Mouse (Mus musculus): ENCODE measurements around the gene Ache. TPM values are rescaled to one million over a fixed set of nuclear protein-coding genes. Genes with fewer than 3 reads are reported as not detected.

The Ache gene
- polyA plus RNA-seq, 1 experiment, result 0.09 TPM

- Histone ChIP-seq H3K27me3 (ENCODE audit: control insufficient read depth, insufficient read depth, low read length) (0 out of 2 replicates have a peak, but pooled peaks cover 3% of the 10 kb centered on the region), H3K4me3 (ENCODE audit: control insufficient read depth, low read depth, low read length) (no peak overlapping the region), H3K27ac (ENCODE audit: control insufficient read depth, insufficient read depth, low read depth, low read length) (no peak overlapping the region), H3K4me1 (ENCODE audit: control insufficient read depth, insufficient read depth, low read length) (peaks cover 28% of the 10 kb centered on the region), H3K36me3 (ENCODE audit: control insufficient read depth, insufficient read depth, low read length) (no peaks in the 10 kb centered on the region; the same call in 1 of the 2 replicates)
- TF ChIP-seq CTCF (IDR thresholded peaks at IDR 0.05; ENCODE audit: control insufficient read depth, insufficient read depth, insufficient replicate concordance, low read depth, low read length) (no peak), POLR2A (IDR thresholded peaks at IDR 0.05; ENCODE audit: control insufficient read depth, low read depth, low read length) (no peak)
Measured at GRCm38 (mm10) chr5:137291381-137291926, 4.1 kb downstream of the Ache start.

GRCm38 (mm10) chr5:137293282-137293681 is 6.0 kb downstream of the Ache start:
- H3K27me3 ChIP-seq (ENCODE audit: control insufficient read depth, insufficient read depth, low read length), result 0 out of 2 replicates have a peak, but pooled peaks cover 3% of the 10 kb centered on the region

GRCm38 (mm10) chr5:137293839-137294743 is 6.8 kb downstream of the Ache start, which contains the start of gene Ufsp1:
Gene Ufsp1, plus strand, starts transcription at chr5:137294629.
- Histone ChIP-seq H3K27ac (ENCODE audit: control insufficient read depth, insufficient read depth, low read depth, low read length) (peak within 1 kb of the TSS; percentile 94), H3K36me3 (ENCODE audit: control insufficient read depth, insufficient read depth, low read length) (peaks cover 4% of the 10 kb centered on the region), H3K27me3 (ENCODE audit: control insufficient read depth, insufficient read depth, low read length) (0 out of 2 replicates have a peak, but pooled peaks cover under 1% of the 10 kb centered on the region), H3K4me3 (ENCODE audit: control insufficient read depth, low read depth, low read length) (peak within 1 kb of the TSS; percentile 88), H3K4me1 (ENCODE audit: control insufficient read depth, insufficient read depth, low read length) (peaks cover 19% of the 10 kb centered on the region)
- peak; percentile 61 for TF ChIP-seq POLR2A (IDR thresholded peaks at IDR 0.05; ENCODE audit: control insufficient read depth, low read depth, low read length)
- TF ChIP-seq CTCF (IDR thresholded peaks at IDR 0.05; ENCODE audit: control insufficient read depth, insufficient read depth, insufficient replicate concordance, low read depth, low read length), result no peak

More at GRCm38 (mm10) chr5:137293282-137293681, 6.0 kb downstream of the Ache start:
- peak overlapping the region; percentile 26; the same call in 1 of the 2 replicates for H3K4me3 ChIP-seq (ENCODE audit: control insufficient read depth, low read depth, low read length)
- H3K27ac ChIP-seq (ENCODE audit: control insufficient read depth, insufficient read depth, low read depth, low read length), result peak overlapping the region; percentile 94; the same call in 1 of the 2 replicates
- H3K36me3 ChIP-seq (ENCODE audit: control insufficient read depth, insufficient read depth, low read length), result peaks cover 4% of the 10 kb centered on the region
- H3K4me1 ChIP-seq (ENCODE audit: control insufficient read depth, insufficient read depth, low read length), result peaks cover 22% of the 10 kb centered on the region
- TF ChIP-seq POLR2A (IDR thresholded peaks at IDR 0.05; ENCODE audit: control insufficient read depth, low read depth, low read length) (no peak), CTCF (IDR thresholded peaks at IDR 0.05; ENCODE audit: control insufficient read depth, insufficient read depth, insufficient replicate concordance, low read depth, low read length) (no peak)

- Histone ChIP-seq H3K4me3 (ENCODE audit: control insufficient read depth, low read depth, low read length) (peak overlapping the region; percentile 88), H3K4me1 (ENCODE audit: control insufficient read depth, insufficient read depth, low read length) (peaks cover 19% of the 10 kb centered on the region), H3K27me3 (ENCODE audit: control insufficient read depth, insufficient read depth, low read length) (no peaks in the 10 kb centered on the region), H3K27ac (ENCODE audit: control insufficient read depth, insufficient read depth, low read depth, low read length) (peak overlapping the region; percentile 75), H3K36me3 (ENCODE audit: control insufficient read depth, insufficient read depth, low read length) (peaks cover 4% of the 10 kb centered on the region)
- TF ChIP-seq CTCF (IDR thresholded peaks at IDR 0.05; ENCODE audit: control insufficient read depth, insufficient read depth, insufficient replicate concordance, low read depth, low read length) (no peak), POLR2A (IDR thresholded peaks at IDR 0.05; ENCODE audit: control insufficient read depth, low read depth, low read length) (no peak)
Measured at GRCm38 (mm10) chr5:137294744-137295093, 7.4 kb downstream of the Ache start.

- H3K4me3 ChIP-seq (ENCODE audit: control insufficient read depth, low read depth, low read length), result no peak overlapping the region
- TF ChIP-seq POLR2A (IDR thresholded peaks at IDR 0.05; ENCODE audit: control insufficient read depth, low read depth, low read length) (no peak), CTCF (IDR thresholded peaks at IDR 0.05; ENCODE audit: control insufficient read depth, insufficient read depth, insufficient replicate concordance, low read depth, low read length) (no peak)
- H3K4me1 ChIP-seq (ENCODE audit: control insufficient read depth, insufficient read depth, low read length), result peaks cover 19% of the 10 kb centered on the region
- H3K27me3 ChIP-seq (ENCODE audit: control insufficient read depth, insufficient read depth, low read length), result no peaks in the 10 kb centered on the region
- peaks cover 4% of the 10 kb centered on the region for H3K36me3 ChIP-seq (ENCODE audit: control insufficient read depth, insufficient read depth, low read length)
- no peak overlapping the region for H3K27ac ChIP-seq (ENCODE audit: control insufficient read depth, insufficient read depth, low read depth, low read length)
Measured at GRCm38 (mm10) chr5:137295296-137295695, 8.0 kb downstream of the Ache start.

- H3K27me3 ChIP-seq (ENCODE audit: control insufficient read depth, insufficient read depth, low read length), result no peaks in the 10 kb centered on the region
- peaks cover 5% of the 10 kb centered on the region for H3K36me3 ChIP-seq (ENCODE audit: control insufficient read depth, insufficient read depth, low read length)
- no peak overlapping the region for H3K4me3 ChIP-seq (ENCODE audit: control insufficient read depth, low read depth, low read length)
Measured at GRCm38 (mm10) chr5:137295712-137296111, 8.4 kb downstream of the Ache start.

GRCm38 (mm10) chr5:137297126-137297525 is 9.8 kb downstream of the Ache start:
- TF ChIP-seq POLR2A (IDR thresholded peaks at IDR 0.05; ENCODE audit: control insufficient read depth, low read depth, low read length), result no peak
- no peak for TF ChIP-seq CTCF (IDR thresholded peaks at IDR 0.05; ENCODE audit: control insufficient read depth, insufficient read depth, insufficient replicate concordance, low read depth, low read length)
- Histone ChIP-seq H3K4me3 (ENCODE audit: control insufficient read depth, low read depth, low read length) (no peak overlapping the region), H3K36me3 (ENCODE audit: control insufficient read depth, insufficient read depth, low read length) (peaks cover 13% of the 10 kb centered on the region), H3K27me3 (ENCODE audit: control insufficient read depth, insufficient read depth, low read length) (no peaks in the 10 kb centered on the region), H3K4me1 (ENCODE audit: control insufficient read depth, insufficient read depth, low read length) (peaks cover 19% of the 10 kb centered on the region), H3K27ac (ENCODE audit: control insufficient read depth, insufficient read depth, low read depth, low read length) (no peak overlapping the region)

More at GRCm38 (mm10) chr5:137295712-137296111, 8.4 kb downstream of the Ache start:
- H3K4me1 ChIP-seq (ENCODE audit: control insufficient read depth, insufficient read depth, low read length), result peaks cover 19% of the 10 kb centered on the region
- no peak for TF ChIP-seq CTCF (IDR thresholded peaks at IDR 0.05; ENCODE audit: control insufficient read depth, insufficient read depth, insufficient replicate concordance, low read depth, low read length)
- no peak for TF ChIP-seq POLR2A (IDR thresholded peaks at IDR 0.05; ENCODE audit: control insufficient read depth, low read depth, low read length)
- H3K27ac ChIP-seq (ENCODE audit: control insufficient read depth, insufficient read depth, low read depth, low read length), result no peak overlapping the region

Data from testis, adult 2 months (tissue).